Mouse (Mus musculus): ENCODE data around the gene Gm28635. TPM values are rescaled to one million over a fixed set of nuclear protein-coding genes. Genes with fewer than 3 reads are reported as not detected.

The Gm28635 gene
- total RNA-seq, 1 experiment from 2014 or later = not detected

- no peak for DNase-seq
Measured at GRCm38 (mm10) chr2:84585700-84586099, 92.1 kb downstream of the Gm28635 start.

- DNase-seq = no peak
Measured at GRCm38 (mm10) chr2:84582286-84582685, 95.6 kb downstream of the Gm28635 start.

- no peak for DNase-seq
Measured at GRCm38 (mm10) chr2:84581208-84581607, 96.6 kb downstream of the Gm28635 start.

GRCm38 (mm10) chr2:84579311-84579710 is 98.5 kb downstream of the Gm28635 start:
- DNase-seq = no peak

- no peak for DNase-seq
Measured at GRCm38 (mm10) chr2:84574130-84574529, 103.7 kb downstream of the Gm28635 start.

GRCm38 (mm10) chr2:84556888-84557514 is 120.8 kb downstream of the Gm28635 start:
- DNase-seq = no peak

Other genes starting within 250 kb of the Gm28635 start
- gene Tfpi, start 201.3 kb downstream of the Gm28635 start, total RNA-seq (2021) = 49.2 and 65.8 TPM in 2 replicates
- gene Ctnnd1, start 27.3 kb downstream of the Gm28635 start, total RNA-seq (2021) = 130 and 154 TPM in 2 replicates
- gene Btbd18, start 19.0 kb downstream of the Gm28635 start, total RNA-seq (2021) = 0.18 and 0.38 TPM in 2 replicates
- 36.4 and 54.0 TPM in 2 replicates for gene Selenoh, start 7.3 kb downstream of the Gm28635 start, total RNA-seq (2021)
- gene Med19, start 361 bp upstream of the Gm28635 start, total RNA-seq (2021) = 23.0 and 26.8 TPM in 2 replicates
- 137 and 147 TPM in 2 replicates for gene Tmx2, start 1.1 kb upstream of the Gm28635 start, total RNA-seq (2021)
- 62.3 and 62.9 TPM in 2 replicates for gene Zdhhc5, start 37.1 kb upstream of the Gm28635 start, total RNA-seq (2021)
- gene Clp1, start 49.3 kb upstream of the Gm28635 start, total RNA-seq (2021) = 12.3 and 13.9 TPM in 2 replicates
- gene Ypel4, start 56.0 kb upstream of the Gm28635 start, total RNA-seq (2021) = 8.5 and 9.3 TPM in 2 replicates
- gene Gm19426, start 65.6 kb upstream of the Gm28635 start, total RNA-seq (2021) = 3.9 and 4.2 TPM in 2 replicates
- 31.8 and 33.5 TPM in 2 replicates for gene Serping1, start 97.4 kb upstream of the Gm28635 start, total RNA-seq (2021)
- gene Ube2l6, start 120.8 kb upstream of the Gm28635 start, total RNA-seq (2021) = 16.9 and 19.9 TPM in 2 replicates
- not detected in 2 replicates for gene Smtnl1, start 144.6 kb upstream of the Gm28635 start, total RNA-seq (2021)
- 40.4 and 43.8 TPM in 2 replicates for gene Timm10, start 149.0 kb upstream of the Gm28635 start, total RNA-seq (2021)
- 2.4 and 4.3 TPM in 2 replicates for gene Slc43a1, start 160.8 kb upstream of the Gm28635 start, total RNA-seq (2021)
- 1.2 TPM in 2 replicates for gene Rtn4rl2, start 208.7 kb upstream of the Gm28635 start, total RNA-seq (2021)